Mouse (Mus musculus): ENCODE measurements around the gene Capza3. TPM values are rescaled to one million over a fixed set of nuclear protein-coding genes. Genes with fewer than 3 reads are reported as not detected.

Capza3 gene
- not detected in 4 replicates for total RNA-seq (2023; ENCODE audit: inconsistent age)

GRCm38 (mm10) chr6:140040952-140041351 is at the start of gene Capza3:
Capza3 (plus strand) TSS chr6:140041252.

GRCm38 (mm10) chr6:140041357-140041756 is 305 bp downstream of the Capza3 start, which contains the start of gene Plcz1:
Plcz1 (minus strand) TSS chr6:140041457.

Other genes with a start within 250 kb of the Capza3 start
- not detected in 4 replicates for gene Plcz1, start 205 bp downstream of the Capza3 start, total RNA-seq (2023; ENCODE audit: inconsistent age)

Measured in B cell, adult (primary cell).